8 mouse cellular contexts compared by ENCODE assay signal in the genomic region with DNA sequence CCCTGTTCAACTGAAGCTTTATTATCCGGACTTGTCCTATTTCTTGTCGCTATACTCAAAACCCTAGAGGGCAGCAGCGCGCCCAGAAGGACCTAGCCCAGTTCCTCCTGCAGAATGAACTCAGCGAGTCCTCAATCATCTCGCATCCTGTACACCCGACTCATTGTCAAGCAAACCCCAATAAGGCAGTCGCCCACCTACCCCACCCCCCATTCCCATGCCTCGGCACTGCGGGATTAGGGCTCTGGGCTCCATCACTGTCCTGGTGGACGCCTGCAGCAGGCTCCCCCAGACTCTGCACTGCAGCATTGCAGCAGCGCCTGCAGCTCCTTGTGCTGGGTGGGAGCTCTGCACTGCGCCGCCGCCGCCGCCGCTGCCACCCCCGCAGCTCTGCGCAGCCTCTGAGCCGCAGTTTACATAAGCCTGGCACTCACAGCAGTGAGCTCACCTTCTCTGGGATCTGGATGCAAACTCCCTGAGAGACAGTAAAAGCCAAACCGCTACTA. TPM values are rescaled to one million over a fixed set of nuclear protein-coding genes. Genes with fewer than 3 reads are reported as not detected.
DNase-seq lines count a peak whose midpoint lies in the region; ATAC-seq and TF ChIP-seq lines count a peak whose summit lies in the region.

No protein-coding gene starts in this region.

- peak; percentile 79 for TF ChIP-seq CTCF in forebrain, postnatal 0 days (IDR thresholded peaks at IDR 0.05; ENCODE audit: low read depth)
- peak; percentile 79 for TF ChIP-seq CTCF in layer of hippocampus, adult 2 months (conservative IDR thresholded peaks at IDR 0.05)
- TF ChIP-seq CTCF in lung, adult 2 months (IDR thresholded peaks at IDR 0.05; ENCODE audit: insufficient read depth, low read length) = peak; percentile 65

- under 1% methylated on average over 22 of the region's 22 CpGs for WGBS in forebrain, postnatal 0 days
- WGBS in lung, adult 2 months = under 1% methylated on average over 22 of the region's 22 CpGs

- no peaks in the 10 kb centered on the region for H3K27me3 ChIP-seq in forebrain, postnatal 0 days (ENCODE audit: insufficient read depth, low read length)

- H3K4me1 ChIP-seq in forebrain, postnatal 0 days (ENCODE audit: insufficient read depth) = no peaks in the 10 kb centered on the region
- H3K4me1 ChIP-seq in lung, adult 2 months (ENCODE audit: control insufficient read depth, insufficient read depth, low read length) = peaks cover 2% of the 10 kb centered on the region; the same call in 1 of the 2 replicates

- no peak for TF ChIP-seq POLR2A in lung, adult 2 months (IDR thresholded peaks at IDR 0.05; ENCODE audit: borderline replicate concordance, extremely low read depth, low read depth, low read length)

- DNase-seq in ES-CJ7 (ENCODE audit: low read depth, low spot score) = peak; percentile 81
- peak; percentile 89 for DNase-seq in cerebellum, adult 11 months
- peak; percentile 93 for DNase-seq in forebrain, postnatal 0 days
- DNase-seq in heart, postnatal 36 days = peak; percentile 74 to 81
- peak; percentile 75 to 85 for DNase-seq in layer of hippocampus, adult 2 months (ENCODE audit: low spot score in 2 of 2)
- DNase-seq in lung, adult 2 months = peak; percentile 64
- DNase-seq in ovary, adult 18-20 months (ENCODE audit: low spot score) = peak; percentile 50
- peak; percentile 80 for DNase-seq in thymus, postnatal 0 days (ENCODE audit: low spot score)

- peak overlapping the region; percentile 48 for H3K4me3 ChIP-seq in forebrain, postnatal 0 days (ENCODE audit: low read depth, low read length)
- peak overlapping the region; percentile 61 for H3K4me3 ChIP-seq in layer of hippocampus, adult 2 months
- H3K4me3 ChIP-seq in lung, adult 2 months (replicated peaks; ENCODE audit: extremely low read depth, low read depth, low read length) = peak overlapping the region; percentile 76

- no peaks in the 10 kb centered on the region for H3K9me3 ChIP-seq in forebrain, postnatal 0 days (ENCODE audit: low read length)

- peak; percentile 98 for ATAC-seq in forebrain, postnatal 0 days

- no peaks in the 10 kb centered on the region for H3K36me3 ChIP-seq in forebrain, postnatal 0 days (ENCODE audit: insufficient read depth)

- H3K4me2 ChIP-seq in forebrain, postnatal 0 days (ENCODE audit: low read depth) = peak overlapping the region; percentile 66

- H3K9ac ChIP-seq in forebrain, postnatal 0 days = peak overlapping the region; percentile 79

- H3K27ac ChIP-seq in forebrain, postnatal 0 days (ENCODE audit: low read depth, low read length) = peak overlapping the region; percentile 92
- H3K27ac ChIP-seq in layer of hippocampus, adult 2 months = peak overlapping the region; percentile 99

- intact Hi-C loops in heart, postnatal 36 days (cut with DNase I) = no loop called here

RNA-seq across cellular contexts. Expression of gene Xcl1, which starts 36.4 kb away (rescaled TPM):
- total RNA-seq in forebrain, postnatal 0 days (2014; rRNA removed) = not detected in 2 replicates
- not detected in 2 replicates for polyA plus RNA-seq in forebrain, postnatal 0 days (2015; fragmentation: Nextera tagmentation; extraction: Ambion mirVana)
- total RNA-seq in heart, postnatal 36 days (2021) = not detected
- total RNA-seq in layer of hippocampus, adult 2 months (2021) = not detected
- polyA plus RNA-seq in lung, adult 2 months (2012; rRNA removed) = 0.38 and 0.59 TPM in 2 replicates
- 26.4 and 28.4 TPM in 2 replicates for polyA plus RNA-seq in thymus, postnatal 0 days (2015; fragmentation: Nextera tagmentation; extraction: Ambion mirVana)

Comparison
In these comparisons a context has a peak if more than half of its experiments do, and no peak if none do; other contexts are left out.
1. Peak in every context shown above with its lines: DNase-seq, ATAC-seq, H3K4me3 ChIP-seq and H3K27ac ChIP-seq.